Mouse (Mus musculus): ENCODE results near the gene Serinc2.

- TF ChIP-seq USF1 (IDR thresholded peaks at IDR 0.05; ENCODE audit: low read depth) (no peak), MAX (IDR thresholded peaks at IDR 0.05) (no peak)
Observed at GRCm38 (mm10) chr4:130318122-130318521, 39.1 kb upstream of the Serinc2 start.

Data from C2C12 (cell line).